Mouse (Mus musculus) E14TG2a.4 (cell line): ENCODE measurements around the gene Slc9a3.

Experiments
- CTCF ChIP-seq: conservative IDR thresholded peaks from 2 replicates; pipeline ENCODE4 v1.5.1; 2014; ENCODE audit warnings: low read length
- NANOG ChIP-seq: IDR thresholded peaks from 2 replicates; pipeline ENCODE4 v1.6.1; 2014; ENCODE audit warnings: borderline replicate concordance, low read length, mixed read lengths

DNA sequence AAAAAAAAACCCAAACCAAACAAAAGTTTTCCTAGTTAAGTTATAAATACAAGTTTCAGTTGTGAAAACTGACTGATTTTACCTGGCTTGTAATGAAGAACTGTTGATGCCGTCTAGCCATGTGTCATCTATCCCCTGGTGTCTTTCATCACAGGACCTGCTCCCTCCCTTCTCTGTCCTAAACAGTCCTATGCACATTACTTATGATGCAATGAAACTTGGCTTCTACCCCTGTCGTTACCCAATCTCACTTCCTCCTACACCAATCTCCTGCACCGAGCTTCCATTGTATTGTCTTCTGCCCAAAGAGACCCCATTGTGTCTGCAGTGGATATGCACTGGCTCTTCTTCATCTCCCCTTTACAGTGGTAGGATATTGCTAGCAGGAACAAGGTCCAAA is 31.0 kb upstream of the Slc9a3 start:
- TF ChIP-seq NANOG (no peak), CTCF (no peak)
